Mouse (Mus musculus) spleen, adult 2 months (tissue): ENCODE data around the gene Tns1. TPM values are rescaled to one million over a fixed set of nuclear protein-coding genes. Genes with fewer than 3 reads are reported as not detected.

Experiments used
- DNase-seq, 2 experiments: peaks; one replicate each; pipeline versions ENCODE4 v3.0.0 to v3.0.0-alpha.2; 2012 to 2021; ENCODE audit warnings: low spot score in 2 of 2, low read depth in 1 of 2
- H3K27ac ChIP-seq: fragments of 200-500 bp; 2 replicates; pipeline ENCODE4 v1.5.1; 2012; ENCODE audit warnings: low read length, inconsistent platforms; ENCODE audit not compliant: insufficient read depth
- H3K27me3 ChIP-seq: fragments of 200-500 bp; 2 replicates; pipeline ENCODE4 v1.6.1; 2012; ENCODE audit warnings: mild to moderate bottlenecking, moderate library complexity, low read length, inconsistent platforms; ENCODE audit not compliant: control insufficient read depth, insufficient read depth
- H3K36me3 ChIP-seq: fragments of 200-500 bp; 2 replicates; pipeline ENCODE4 v1.6.1; 2012; ENCODE audit warnings: mild to moderate bottlenecking, low read length, inconsistent platforms; ENCODE audit not compliant: control insufficient read depth, insufficient read depth
- H3K4me1 ChIP-seq: fragments of 200-500 bp; 2 replicates; pipeline ENCODE4 v1.6.1; 2011; ENCODE audit warnings: inconsistent platforms; ENCODE audit not compliant: control insufficient read depth, insufficient read depth, insufficient read length
- H3K4me3 ChIP-seq: fragments of 200-500 bp; 2 replicates; pipeline ENCODE4 v1.5.1; 2011; ENCODE audit warnings: mild to moderate bottlenecking, inconsistent platforms; ENCODE audit not compliant: insufficient read depth, insufficient read length; ENCODE audit errors: extremely low read depth
- CTCF ChIP-seq: fragments of 200-500 bp; IDR thresholded peaks from 2 replicates; pipeline ENCODE4 v1.5.1; 2011; ENCODE audit warnings: mild to moderate bottlenecking, inconsistent platforms; ENCODE audit not compliant: insufficient read depth, insufficient read length, insufficient replicate concordance; ENCODE audit errors: extremely low read depth
- POLR2A ChIP-seq: fragments of 200-500 bp; IDR thresholded peaks from 2 replicates; pipeline ENCODE4 v1.6.1; 2011; ENCODE audit warnings: low read depth, low read length, inconsistent platforms
- whole genome bisulfite sequencing: fragments of 180-500 bp; shearing (Covaris S2); methylation state at CpG from one replicate; pipeline ENCODE4 v1.1.7; 2018; 5-methylcytosine and 5-hydroxymethylcytosine counted together
- polyA plus RNA-seq: library from polyadenylated mRNA; depleted of rRNA; stranded (reverse); fragments of >200 nt; gene quantifications from 2 replicates; pipeline ENCODE4 v1.2.3, GENCODE M21; 2012

Gene Tns1
- polyA plus RNA-seq, 1 experiment = 80.4 TPM

- WGBS = 55% methylated on average over 7 of the region's 7 CpGs
- no peak overlapping the region for H3K4me3 ChIP-seq
- peaks cover 7% of the 10 kb centered on the region for H3K27me3 ChIP-seq
- H3K27ac ChIP-seq = no peak overlapping the region
- no peak for DNase-seq
- no peaks in the 10 kb centered on the region for H3K36me3 ChIP-seq
- TF ChIP-seq CTCF = no peak
- no peak for TF ChIP-seq POLR2A
- H3K4me1 ChIP-seq = no peaks in the 10 kb centered on the region
These were observed 3.1 kb downstream of the Tns1 start for GRCm38 (mm10) chr1:74121138-74121537.

GRCm38 (mm10) chr1:74119115-74119514, 5.1 kb downstream of the Tns1 start:
- WGBS = 65% methylated on average over 1 of the region's 1 CpGs
- no peaks in the 10 kb centered on the region for H3K36me3 ChIP-seq
- TF ChIP-seq POLR2A (no peak), CTCF (no peak)
- peaks cover under 1% of the 10 kb centered on the region; the same call in 1 of the 2 replicates for H3K27me3 ChIP-seq
- no peaks in the 10 kb centered on the region for H3K4me1 ChIP-seq
- H3K4me3 ChIP-seq = no peak overlapping the region
- DNase-seq = no peak
- H3K27ac ChIP-seq = no peak overlapping the region

- Histone ChIP-seq H3K4me3 (no peak overlapping the region), H3K27me3 (no peaks in the 10 kb centered on the region), H3K36me3 (no peaks in the 10 kb centered on the region), H3K4me1 (no peaks in the 10 kb centered on the region), H3K27ac (no peak overlapping the region)
- no peak for TF ChIP-seq POLR2A
- TF ChIP-seq CTCF = no peak
- no peak for DNase-seq
- 92% methylated on average over 6 of the region's 6 CpGs for WGBS
These were observed 6.4 kb downstream of the Tns1 start for GRCm38 (mm10) chr1:74117876-74118275.

- WGBS = 66% methylated on average over 3 of the region's 3 CpGs
- H3K4me3 ChIP-seq = no peak overlapping the region
- DNase-seq = no peak
- H3K4me1 ChIP-seq = no peaks in the 10 kb centered on the region
- TF ChIP-seq POLR2A = no peak
- no peaks in the 10 kb centered on the region for H3K27me3 ChIP-seq
- H3K27ac ChIP-seq = no peak overlapping the region
- H3K36me3 ChIP-seq = no peaks in the 10 kb centered on the region
These were observed 11.2 kb downstream of the Tns1 start for GRCm38 (mm10) chr1:74113071-74113470.

- Histone ChIP-seq H3K4me3 (no peak overlapping the region), H3K27ac (no peak overlapping the region), H3K4me1 (no peaks in the 10 kb centered on the region), H3K36me3 (no peaks in the 10 kb centered on the region), H3K27me3 (no peaks in the 10 kb centered on the region)
- TF ChIP-seq POLR2A (no peak), CTCF (no peak)
- WGBS = 84% methylated on average over 6 of the region's 6 CpGs
- no peak for DNase-seq
These were observed 12.6 kb downstream of the Tns1 start for GRCm38 (mm10) chr1:74111696-74112030.

- Histone ChIP-seq H3K36me3 (no peaks in the 10 kb centered on the region), H3K27me3 (no peaks in the 10 kb centered on the region), H3K4me3 (no peak overlapping the region), H3K27ac (no peak overlapping the region), H3K4me1 (no peaks in the 10 kb centered on the region)
- TF ChIP-seq POLR2A (no peak), CTCF (no peak)
- WGBS = 87% methylated on average over 8 of the region's 8 CpGs
- DNase-seq = no peak
These were observed 13.1 kb downstream of the Tns1 start for GRCm38 (mm10) chr1:74110932-74111695.

- H3K27me3 ChIP-seq = no peaks in the 10 kb centered on the region
- no peaks in the 10 kb centered on the region for H3K36me3 ChIP-seq
- no peak for DNase-seq
- 84% methylated on average over 2 of the region's 2 CpGs for WGBS
- H3K4me1 ChIP-seq = no peaks in the 10 kb centered on the region
- H3K27ac ChIP-seq = no peak overlapping the region
- H3K4me3 ChIP-seq = no peak overlapping the region
- no peak for TF ChIP-seq POLR2A
- TF ChIP-seq CTCF = no peak
These were observed 14.6 kb downstream of the Tns1 start for GRCm38 (mm10) chr1:74109670-74110069.
